Mouse (Mus musculus) induced T-regulatory cell, adult 2 months (primary cell): ENCODE results near the gene Cyp2d22.
"Not testable (repeated sequence)": the region's sequence is repeated elsewhere in the genome, so short reads cannot be mapped to it uniquely, and the experiment has no call there.

ENCODE experiments used
- DNase-seq: peaks from one replicate; pipeline ENCODE4 v3.0.0-alpha.2; 2012; ENCODE audit warnings: low read depth

The Cyp2d22 gene

GRCm38 (mm10) chr15:82379871-82380713, at the start of gene Cyp2d22:
Cyp2d22 (minus strand) TSS chr15:82380260.
- DNase-seq: peak; percentile 64

- DNase-seq: no peak
These were observed 43.4 kb upstream of the Cyp2d22 start for GRCm38 (mm10) chr15:82423471-82423870.

GRCm38 (mm10) chr15:82422935-82423334, 42.9 kb upstream of the Cyp2d22 start:
- no peak for DNase-seq

GRCm38 (mm10) chr15:82418616-82419015, 38.6 kb upstream of the Cyp2d22 start:
- DNase-seq: no peak

GRCm38 (mm10) chr15:82416797-82417789, 37.0 kb upstream of the Cyp2d22 start:
- DNase-seq: peak; percentile 79

- DNase-seq: no peak
These were observed 27.5 kb upstream of the Cyp2d22 start for GRCm38 (mm10) chr15:82407536-82407935.

- DNase-seq: no peak
These were observed 26.9 kb upstream of the Cyp2d22 start, which contains the start of gene Cyp2d10 for GRCm38 (mm10) chr15:82406981-82407380. Cyp2d10 (minus strand) TSS chr15:82407195.

GRCm38 (mm10) chr15:82404163-82404562, 24.1 kb upstream of the Cyp2d22 start:
- DNase-seq: no peak

GRCm38 (mm10) chr15:82403606-82404005, 23.5 kb upstream of the Cyp2d22 start:
- DNase-seq: no peak

GRCm38 (mm10) chr15:82402741-82403140, 22.7 kb upstream of the Cyp2d22 start:
- no peak for DNase-seq

GRCm38 (mm10) chr15:82402106-82402505, 22.0 kb upstream of the Cyp2d22 start:
- no peak for DNase-seq

- DNase-seq: no peak
These were observed 21.5 kb upstream of the Cyp2d22 start for GRCm38 (mm10) chr15:82401516-82401915.

GRCm38 (mm10) chr15:82395955-82396354, 15.9 kb upstream of the Cyp2d22 start:
- DNase-seq: not testable (repeated sequence)

GRCm38 (mm10) chr15:82393922-82394321, 13.9 kb upstream of the Cyp2d22 start, which contains the start of gene Cyp2d11:
Cyp2d11 (minus strand) TSS chr15:82394022.
- not testable (repeated sequence) for DNase-seq

GRCm38 (mm10) chr15:82389916-82390315, 9.9 kb upstream of the Cyp2d22 start:
- DNase-seq: not testable (repeated sequence)

- no peak for DNase-seq
These were observed 5.7 kb upstream of the Cyp2d22 start for GRCm38 (mm10) chr15:82385729-82386128.

GRCm38 (mm10) chr15:82382441-82382840, 2.4 kb upstream of the Cyp2d22 start:
- no peak for DNase-seq

- no peak for DNase-seq
These were observed 628 bp upstream of the Cyp2d22 start for GRCm38 (mm10) chr15:82380714-82381062.

GRCm38 (mm10) chr15:82379511-82379870, 569 bp downstream of the Cyp2d22 start:
- DNase-seq: no peak

- DNase-seq: no peak
These were observed 1.5 kb downstream of the Cyp2d22 start for GRCm38 (mm10) chr15:82378261-82379180.

- DNase-seq: no peak
These were observed 2.4 kb downstream of the Cyp2d22 start for GRCm38 (mm10) chr15:82377701-82378100.
